Mouse (Mus musculus) intestine, embryonic 14.5 days (tissue): Measurements from ENCODE around the gene Ppp1cc. TPM values are rescaled to one million over a fixed set of nuclear protein-coding genes. Genes with fewer than 3 reads are reported as not detected.

Source experiments
- ATAC-seq: fragments of 200-750 bp; cut with Nextera tagmentation; replicated peaks from 2 replicates; pipeline ENCODE4 v1.8.0; 2017; ENCODE audit warnings: low read depth, moderate number of reproducible peaks, moderate TSS enrichment, moderate library complexity; ENCODE audit not compliant: low FRiP score, low TSS enrichment
- DNase-seq: peaks from one replicate; pipeline ENCODE4 v3.0.0-alpha.2; 2018; ENCODE audit warnings: low spot score
- H3K27ac ChIP-seq: fragments of 300-500 bp; sonication (generic); 2 replicates; pipeline ENCODE4 v1.5.1; 2014; ENCODE audit warnings: low read depth, mild to moderate bottlenecking, control low read depth
- H3K27me3 ChIP-seq: fragments of 300-500 bp; sonication (generic); replicated peaks from 2 replicates; pipeline ENCODE4 v1.6.1; 2014; ENCODE audit warnings: low read length, control low read depth; ENCODE audit not compliant: control insufficient read depth, insufficient read depth
- H3K36me3 ChIP-seq: fragments of 300-500 bp; sonication (generic); 2 replicates; pipeline ENCODE4 v1.6.1; 2014; ENCODE audit warnings: low read length, control low read depth; ENCODE audit not compliant: control insufficient read depth, insufficient read depth
- H3K4me1 ChIP-seq: fragments of 300-500 bp; sonication (generic); replicated peaks from 2 replicates; pipeline ENCODE4 v1.6.1; 2014; ENCODE audit warnings: low read length, control low read depth, mixed read lengths; ENCODE audit not compliant: control insufficient read depth, insufficient read depth
- H3K4me2 ChIP-seq: fragments of 300-500 bp; sonication (generic); 2 replicates; pipeline ENCODE4 v1.6.1; 2014; ENCODE audit warnings: low read length
- H3K4me3 ChIP-seq: fragments of 300-500 bp; sonication (generic); 2 replicates; pipeline ENCODE4 v1.5.1; 2014; ENCODE audit warnings: low read depth, low read length, control low read depth, mixed read lengths
- H3K9ac ChIP-seq: fragments of 300-500 bp; sonication (generic); 2 replicates; pipeline ENCODE4 v1.6.1; 2014; ENCODE audit warnings: mild to moderate bottlenecking, low read length
- H3K9me3 ChIP-seq: fragments of 300-500 bp; sonication (generic); 2 replicates; pipeline ENCODE4 v1.6.1; 2016; ENCODE audit warnings: low read length, control low read depth; ENCODE audit not compliant: control insufficient read depth
- WGBS: fragments of 180-500 bp; shearing (Covaris S2); extraction: QIAGEN DNeasy Blood & Tissue Kit; methylation state at CpG from one replicate; pipeline ENCODE4 v1.1.7; 2014; 5-methylcytosine and 5-hydroxymethylcytosine counted together
- polyA plus RNA-seq: library from polyadenylated mRNA; unstranded; fragments of >200 nt; fragmentation: Nextera tagmentation; extraction: Ambion mirVana; gene quantifications from 2 replicates; pipeline ENCODE4 v1.2.1, GENCODE M21; 2014

Gene Ppp1cc
- polyA plus RNA-seq, 1 experiment from 2014 or later, result 259 TPM

GRCm38 (mm10) chr5:122219655-122220629 is 61.9 kb downstream of the Ppp1cc start:
- Histone ChIP-seq H3K4me3 (no peak overlapping the region), H3K36me3 (peaks cover 3% of the 10 kb centered on the region; the same call in 1 of the 2 replicates), H3K27ac (no peak overlapping the region), H3K4me1 (no peaks in the 10 kb centered on the region), H3K4me2 (no peak overlapping the region), H3K9me3 (no peaks in the 10 kb centered on the region), H3K9ac (no peak overlapping the region), H3K27me3 (no peaks in the 10 kb centered on the region)
- no peak for ATAC-seq
- no peak for DNase-seq
- 62% methylated on average over 18 of the region's 18 CpGs for WGBS

GRCm38 (mm10) chr5:122221085-122221484 is 63.0 kb downstream of the Ppp1cc start:
- Histone ChIP-seq H3K27me3 (no peaks in the 10 kb centered on the region), H3K4me1 (no peaks in the 10 kb centered on the region), H3K36me3 (peaks cover 2% of the 10 kb centered on the region; the same call in 1 of the 2 replicates), H3K9ac (no peak overlapping the region), H3K27ac (no peak overlapping the region), H3K4me2 (no peak overlapping the region), H3K4me3 (no peak overlapping the region), H3K9me3 (no peaks in the 10 kb centered on the region)
- 89% methylated on average over 4 of the region's 4 CpGs for WGBS
- DNase-seq (no peak), ATAC-seq (no peak)

- 95% methylated on average over 2 of the region's 2 CpGs for WGBS
- Histone ChIP-seq H3K9ac (no peak overlapping the region), H3K9me3 (0 out of 2 replicates have a peak, but pooled peaks cover 5% of the 10 kb centered on the region), H3K4me1 (no peaks in the 10 kb centered on the region), H3K4me2 (no peak overlapping the region), H3K27ac (no peak overlapping the region), H3K36me3 (no peaks in the 10 kb centered on the region), H3K4me3 (no peak overlapping the region), H3K27me3 (no peaks in the 10 kb centered on the region)
- DNase-seq (no peak), ATAC-seq (no peak)
These were observed 66.2 kb downstream of the Ppp1cc start for GRCm38 (mm10) chr5:122224291-122224690.

Other genes with a start within 250 kb of the Ppp1cc start
- gene Cux2, start 108.2 kb upstream of the Ppp1cc start, polyA plus RNA-seq, result 13.2 and 14.6 TPM in 2 replicates
- not detected in 2 replicates for gene Myl2, start 57.3 kb upstream of the Ppp1cc start, polyA plus RNA-seq
- 0.32 TPM in 1 of 2 replicates, not detected in the other for gene Ccdc63, start 17.5 kb upstream of the Ppp1cc start, polyA plus RNA-seq
- 4.7 and 6.7 TPM in 2 replicates for gene Hvcn1, start 48.5 kb downstream of the Ppp1cc start, polyA plus RNA-seq
- gene Tctn1, start 106.2 kb downstream of the Ppp1cc start, polyA plus RNA-seq, result 4.2 and 4.4 TPM in 2 replicates
- gene Pptc7, start 126.1 kb downstream of the Ppp1cc start, polyA plus RNA-seq, result 10.2 and 10.8 TPM in 2 replicates
- gene Rad9b, start 196.0 kb downstream of the Ppp1cc start, polyA plus RNA-seq, result 10.7 and 11.3 TPM in 2 replicates
- gene Vps29, start 196.1 kb downstream of the Ppp1cc start, polyA plus RNA-seq, result 243 and 254 TPM in 2 replicates
- 66.5 and 67.9 TPM in 2 replicates for gene Gpn3, start 213.6 kb downstream of the Ppp1cc start, polyA plus RNA-seq
- 61.2 and 68.4 TPM in 2 replicates for gene Fam216a, start 214.1 kb downstream of the Ppp1cc start, polyA plus RNA-seq
- gene Arpc3, start 233.6 kb downstream of the Ppp1cc start, polyA plus RNA-seq, result 39.3 and 44.0 TPM in 2 replicates